In the genomic region with DNA sequence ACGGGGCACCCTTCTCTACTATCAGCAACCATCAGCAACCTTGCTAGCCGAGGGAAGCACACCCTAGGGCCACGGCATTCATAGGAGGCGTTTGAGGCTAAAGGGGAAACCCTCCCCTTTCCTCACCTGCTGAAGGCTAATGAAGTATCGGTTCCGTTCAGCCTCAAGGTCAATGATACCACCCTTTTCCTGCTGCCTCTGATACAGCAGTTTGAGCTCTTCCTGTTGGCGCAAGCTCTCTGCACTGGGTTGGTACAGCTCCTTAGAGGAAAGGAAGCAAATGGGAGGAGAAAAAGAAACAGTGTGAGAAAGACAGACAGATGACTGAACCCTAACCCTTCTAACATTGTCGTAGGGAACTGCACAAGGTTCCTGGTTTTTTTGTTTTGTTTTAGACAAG, we compare ENCODE assay signal across 30 mouse cellular contexts. TPM values are rescaled to one million over a fixed set of nuclear protein-coding genes. Genes with fewer than 3 reads are reported as not detected.
DNase-seq lines count a peak whose midpoint lies in the region; ATAC-seq and TF ChIP-seq lines count a peak whose summit lies in the region.
"Had no signal": no experiment of that assay in that cellular context is flagged by ENCODE, and none has a peak within 500 bp of the region (broad histone marks: within the 10 kb centered on the region; RNA-seq: fewer than 3 reads in every experiment).

No protein-coding gene starts in this region.

- peak overlapping the region; percentile 18; the same call in 1 of the 2 replicates for H3K4me2 ChIP-seq in liver, postnatal 0 days (ENCODE audit: low read depth, low read length)
- H3K4me2 ChIP-seq in liver, embryonic 12.5 days, result no peak overlapping the region
- H3K4me2 ChIP-seq in stomach, postnatal 0 days (replicated peaks; ENCODE audit: low read depth), result no peak overlapping the region
- H3K4me2 ChIP-seq: heart, embryonic 15.5 days; hindbrain, embryonic 13.5 days; limb, embryonic 15.5 days; lung, embryonic 14.5 days; midbrain, embryonic 12.5 days; neural tube, embryonic 13.5 days had no signal

- WGBS in liver, postnatal 0 days (ENCODE audit: insufficient replicate concordance), result 40% methylated on average over 8 of the region's 8 CpGs
- WGBS in liver, embryonic 12.5 days (ENCODE audit: insufficient replicate concordance), result 57% methylated on average over 8 of the region's 8 CpGs
- WGBS in stomach, postnatal 0 days, result 83% methylated on average over 8 of the region's 8 CpGs

- no peak for TF ChIP-seq EP300 in liver, postnatal 0 days (IDR thresholded peaks at IDR 0.05; ENCODE audit: low read depth)
- no peak for TF ChIP-seq EP300 in stomach, postnatal 0 days (optimal IDR thresholded peaks at IDR 0.05)

- no peaks in the 10 kb centered on the region for H3K4me1 ChIP-seq in liver, postnatal 0 days (ENCODE audit: insufficient read depth)
- peaks cover 2% of the 10 kb centered on the region; the same call in 1 of the 2 replicates for H3K4me1 ChIP-seq in liver, embryonic 12.5 days
- H3K4me1 ChIP-seq in stomach, postnatal 0 days (replicated peaks; ENCODE audit: control insufficient read depth, insufficient read depth), result no peaks in the 10 kb centered on the region
- H3K4me1 ChIP-seq: heart, embryonic 10.5 days; limb, embryonic 15.5 days; midbrain, embryonic 12.5 days had no signal

- H3K27me3 ChIP-seq in liver, postnatal 0 days (ENCODE audit: insufficient read depth, low read length), result no peaks in the 10 kb centered on the region
- H3K27me3 ChIP-seq in liver, embryonic 12.5 days (replicated peaks), result no peaks in the 10 kb centered on the region
- H3K27me3 ChIP-seq in stomach, postnatal 0 days (ENCODE audit: control insufficient read depth, insufficient read depth, low read length), result no peaks in the 10 kb centered on the region
- H3K27me3 ChIP-seq: heart, embryonic 15.5 days; hindbrain, embryonic 13.5 days; limb, embryonic 15.5 days; midbrain, embryonic 12.5 days; neural tube, embryonic 13.5 days had no signal

- no peak for ATAC-seq in liver, postnatal 0 days
- no peak for ATAC-seq in liver, embryonic 12.5 days
- ATAC-seq in megakaryocyte, adult 5-6 weeks (ENCODE audit: poor library complexity, severe bottlenecking), result peak; percentile 92
- ATAC-seq in stomach, postnatal 0 days (ENCODE audit: low FRiP score, low TSS enrichment), result 0 out of 2 replicates have a peak, but pooled peaks have one; percentile 28
- no peak for ATAC-seq in CD4-positive, CD25-positive, alpha-beta regulatory T cell, adult 4 months
- ATAC-seq: forebrain, embryonic 16.5 days had no signal

- H3K4me3 ChIP-seq in liver, postnatal 0 days (ENCODE audit: low read depth, low read length), result no peak overlapping the region
- no peak overlapping the region for H3K4me3 ChIP-seq in liver, embryonic 12.5 days
- H3K4me3 ChIP-seq in stomach, postnatal 0 days (ENCODE audit: low read depth, low read length), result no peak overlapping the region
- H3K4me3 ChIP-seq: erythroblast, embryonic 14.5 days; heart, embryonic 10.5 days; heart, embryonic 15.5 days; hindbrain, embryonic 13.5 days; limb, embryonic 10.5 days; limb, embryonic 15.5 days; midbrain, embryonic 12.5 days; neural tube, embryonic 13.5 days had no signal

- no peak for TF ChIP-seq CTCF in liver, postnatal 0 days (IDR thresholded peaks at IDR 0.05; ENCODE audit: low read depth)
- TF ChIP-seq CTCF in stomach, postnatal 0 days (IDR thresholded peaks at IDR 0.05; ENCODE audit: low read depth), result no peak

- H3K9ac ChIP-seq in liver, postnatal 0 days (replicated peaks), result no peak overlapping the region
- no peak overlapping the region for H3K9ac ChIP-seq in liver, embryonic 12.5 days
- no peak overlapping the region for H3K9ac ChIP-seq in stomach, postnatal 0 days (ENCODE audit: low read length)
- H3K9ac ChIP-seq: heart, embryonic 15.5 days; hindbrain, embryonic 13.5 days; limb, embryonic 15.5 days; liver, embryonic 14.5 days; lung, embryonic 14.5 days; midbrain, embryonic 12.5 days; neural tube, embryonic 13.5 days had no signal

- no peak for DNase-seq in liver, postnatal 0 days
- peak; percentile 11 for DNase-seq in ZHBTc4 (ENCODE audit: low read depth, low spot score)
- DNase-seq in stomach, postnatal 0 days (ENCODE audit: low spot score), result no peak
- DNase-seq in frontal cortex, postnatal 25 days (ENCODE audit: low spot score in 2 of 2), result no peak
- DNase-seq: adrenal gland, postnatal 10 days; cerebellum, adult 11-12 months; cerebellum, adult 9-11 months; gastrocnemius, postnatal 14 days; heart, adult 11 months; kidney, adult 18-20 months; kidney, postnatal 4 days; layer of hippocampus, adult 9-11 months; lung, embryonic 14.5 days; lung, postnatal 14 days; retina, postnatal 1 day; right cerebral cortex, postnatal 14 days had no signal

- H3K27ac ChIP-seq in liver, postnatal 0 days (ENCODE audit: low read depth), result 0 out of 2 replicates have a peak overlapping the region, but pooled peaks have one; percentile 51
- no peak overlapping the region for H3K27ac ChIP-seq in liver, embryonic 12.5 days
- H3K27ac ChIP-seq in stomach, postnatal 0 days (replicated peaks), result no peak overlapping the region
- H3K27ac ChIP-seq: heart, embryonic 10.5 days; heart, embryonic 15.5 days; hindbrain, embryonic 13.5 days; kidney, postnatal 0 days; limb, embryonic 10.5 days; limb, embryonic 15.5 days; liver, embryonic 14.5 days; midbrain, embryonic 12.5 days; neural tube, embryonic 13.5 days had no signal

- H3K9me3 ChIP-seq in liver, postnatal 0 days (ENCODE audit: low read length), result no peaks in the 10 kb centered on the region
- H3K9me3 ChIP-seq in liver, embryonic 12.5 days (replicated peaks), result no peaks in the 10 kb centered on the region
- no peaks in the 10 kb centered on the region for H3K9me3 ChIP-seq in stomach, postnatal 0 days (ENCODE audit: control insufficient read depth, low read length)
- H3K9me3 ChIP-seq: heart, embryonic 10.5 days; heart, embryonic 15.5 days; hindbrain, embryonic 13.5 days; limb, embryonic 10.5 days; limb, embryonic 15.5 days; midbrain, embryonic 12.5 days; neural tube, embryonic 13.5 days had no signal

- peaks cover 69% of the 10 kb centered on the region for H3K36me3 ChIP-seq in liver, postnatal 0 days (replicated peaks; ENCODE audit: insufficient read depth, low read length)
- peaks cover 93% of the 10 kb centered on the region for H3K36me3 ChIP-seq in liver, embryonic 12.5 days
- H3K36me3 ChIP-seq in stomach, postnatal 0 days (ENCODE audit: control insufficient read depth, insufficient read depth, low read length), result peaks cover 32% of the 10 kb centered on the region

RNA-seq across cellular contexts. Expression of a gene that starts 6.3 kb away (rescaled TPM):
- 5.2 and 5.8 TPM in 2 replicates for polyA plus RNA-seq in liver, postnatal 0 days (2015; fragmentation: Nextera tagmentation; extraction: Ambion mirVana)
- polyA plus RNA-seq in liver, embryonic 12.5 days (2016; fragmentation: Nextera tagmentation; extraction: Ambion mirVana), result 16.2 and 16.3 TPM in 2 replicates
- total RNA-seq in megakaryocyte, adult 5-6 weeks (2015), result 9.8 and 9.9 TPM in 2 replicates
- 8.3 and 10.9 TPM in 2 replicates for total RNA-seq in megakaryocyte, adult 5-6 weeks (2017)
- 8.6 and 9.6 TPM in 2 replicates for polyA plus RNA-seq in stomach, postnatal 0 days (2015; fragmentation: Nextera tagmentation; extraction: Ambion mirVana)
- 10 to 100 TPM; 16.0 to 18.4 TPM for polyA plus RNA-seq in CD4-positive, CD25-positive, alpha-beta regulatory T cell, adult 4 months (2017; shearing (Covaris generic))

RNA-seq across cellular contexts. Expression of a gene that starts 6.4 kb away (rescaled TPM):
- 0.77 and 1.1 TPM in 2 replicates for polyA plus RNA-seq in liver, postnatal 0 days (2015; fragmentation: Nextera tagmentation; extraction: Ambion mirVana)
- 3.8 and 3.9 TPM in 2 replicates for polyA plus RNA-seq in liver, embryonic 12.5 days (2016; fragmentation: Nextera tagmentation; extraction: Ambion mirVana)
- total RNA-seq in megakaryocyte, adult 5-6 weeks (2015), result 14.5 and 16.2 TPM in 2 replicates
- total RNA-seq in megakaryocyte, adult 5-6 weeks (2017), result 6.2 and 7.2 TPM in 2 replicates
- 1.9 and 2.1 TPM in 2 replicates for polyA plus RNA-seq in stomach, postnatal 0 days (2015; fragmentation: Nextera tagmentation; extraction: Ambion mirVana)
- polyA plus RNA-seq in CD4-positive, CD25-positive, alpha-beta regulatory T cell, adult 4 months (2017; shearing (Covaris generic)), result 10 to 100 TPM in 1 of 2 experiments, 1 to 10 TPM in 1; 7.2 to 16.2 TPM

RNA-seq across cellular contexts. Expression of a gene that starts 6.8 kb away (rescaled TPM):
- polyA plus RNA-seq in liver, postnatal 0 days (2015; fragmentation: Nextera tagmentation; extraction: Ambion mirVana), result 10.8 and 11.1 TPM in 2 replicates
- polyA plus RNA-seq in liver, embryonic 12.5 days (2016; fragmentation: Nextera tagmentation; extraction: Ambion mirVana), result 14.7 and 15.9 TPM in 2 replicates
- 24.5 and 27.6 TPM in 2 replicates for total RNA-seq in megakaryocyte, adult 5-6 weeks (2015)
- total RNA-seq in megakaryocyte, adult 5-6 weeks (2017), result 38.1 and 41.3 TPM in 2 replicates
- 22.9 and 24.3 TPM in 2 replicates for polyA plus RNA-seq in stomach, postnatal 0 days (2015; fragmentation: Nextera tagmentation; extraction: Ambion mirVana)
- polyA plus RNA-seq in CD4-positive, CD25-positive, alpha-beta regulatory T cell, adult 4 months (2017; shearing (Covaris generic)), result 10 to 100 TPM; 19.7 to 31.9 TPM

RNA-seq across cellular contexts. Expression of a gene that starts 6.8 kb away (rescaled TPM):
- 0.30 and 0.32 TPM in 2 replicates for polyA plus RNA-seq in liver, postnatal 0 days (2015; fragmentation: Nextera tagmentation; extraction: Ambion mirVana)
- polyA plus RNA-seq in liver, embryonic 12.5 days (2016; fragmentation: Nextera tagmentation; extraction: Ambion mirVana), result 0.75 and 1.2 TPM in 2 replicates
- 1.8 TPM in 1 of 2 replicates, not detected in the other for total RNA-seq in megakaryocyte, adult 5-6 weeks (2015)
- total RNA-seq in megakaryocyte, adult 5-6 weeks (2017), result not detected in 2 replicates
- 1.1 and 1.3 TPM in 2 replicates for polyA plus RNA-seq in stomach, postnatal 0 days (2015; fragmentation: Nextera tagmentation; extraction: Ambion mirVana)
- not detected for polyA plus RNA-seq in CD4-positive, CD25-positive, alpha-beta regulatory T cell, adult 4 months (2017; shearing (Covaris generic))
- polyA plus RNA-seq: erythroblast, embryonic 14.5 days had no signal

RNA-seq across cellular contexts. Expression of a gene that starts 50.4 kb away (rescaled TPM):
- polyA plus RNA-seq in liver, postnatal 0 days (2015; fragmentation: Nextera tagmentation; extraction: Ambion mirVana), result 4.9 and 5.4 TPM in 2 replicates
- 19.2 and 19.9 TPM in 2 replicates for polyA plus RNA-seq in liver, embryonic 12.5 days (2016; fragmentation: Nextera tagmentation; extraction: Ambion mirVana)
- 14.7 and 18.0 TPM in 2 replicates for total RNA-seq in megakaryocyte, adult 5-6 weeks (2015)
- total RNA-seq in megakaryocyte, adult 5-6 weeks (2017), result 23.0 and 26.4 TPM in 2 replicates
- 7.7 and 8.3 TPM in 2 replicates for polyA plus RNA-seq in stomach, postnatal 0 days (2015; fragmentation: Nextera tagmentation; extraction: Ambion mirVana)
- polyA plus RNA-seq in CD4-positive, CD25-positive, alpha-beta regulatory T cell, adult 4 months (2017; shearing (Covaris generic)), result 10 to 100 TPM; 30.4 to 38.5 TPM

Comparison
In these comparisons a context has a peak if more than half of its experiments do, and no peak if none do; other contexts are left out.
1. ATAC-seq: peak in megakaryocyte, adult 5-6 weeks (single experiment) and stomach, postnatal 0 days (single experiment); none in liver, postnatal 0 days (single experiment), liver, embryonic 12.5 days (single experiment) and CD4-positive, CD25-positive, alpha-beta regulatory T cell, adult 4 months (single experiment).